Mouse (Mus musculus) brain, embryonic 14.5 days (tissue): Measurements from ENCODE around the gene I0C0044D17Rik.

Experiments
- CTCF ChIP-seq: fragments of 200-500 bp; IDR thresholded peaks from 2 replicates; pipeline ENCODE4 v1.5.1; 2012; ENCODE audit warnings: inconsistent platforms, mild to moderate bottlenecking, moderate library complexity, borderline replicate concordance; ENCODE audit not compliant: insufficient read depth, insufficient read length; ENCODE audit errors: extremely low read depth
- POLR2A ChIP-seq: fragments of 200-500 bp; IDR thresholded peaks from 2 replicates; pipeline ENCODE4 v1.6.1; 2012; ENCODE audit warnings: mild to moderate bottlenecking, inconsistent platforms, borderline replicate concordance; ENCODE audit not compliant: poor library complexity, insufficient read depth, insufficient read length, severe bottlenecking; ENCODE audit errors: extremely low read depth

GRCm38 (mm10) chr4:98823047-98823446, 593 bp downstream of the I0C0044D17Rik start:
- no peak for TF ChIP-seq POLR2A
- TF ChIP-seq CTCF: no peak
